Comparison of ENCODE assay signal across 1 mouse cellular context in genomic region chr11:103104469-103104868, GRCm38 (mm10).
A peak's percentile ranks its signal among the peaks of the same experiment; 100 is the strongest.
TF ChIP-seq lines count a peak whose summit lies in the region.

No protein-coding gene starts in this region.

TF ChIP-seq in MEL, 35 proteins besides CTCF, POLR2A, EP300 and RAD21 (continued from another document):
- TF ChIP-seq TCF12 (IDR thresholded peaks at IDR 0.05; ENCODE audit: low read depth, low read length) (peak; percentile 32; the same call in 1 of the 2 replicates), POLR2AphosphoS2 (IDR thresholded peaks at IDR 0.05; ENCODE audit: low read length) (no peak), GABPA (IDR thresholded peaks at IDR 0.05; ENCODE audit: low read depth, low read length) (no peak), RCOR1 (IDR thresholded peaks at IDR 0.05; ENCODE audit: low read depth, low read length) (peak; percentile 34; the same call in 1 of the 2 replicates), MAX (IDR thresholded peaks at IDR 0.05; ENCODE audit: low read length) (peak; percentile 62), MAZ (IDR thresholded peaks at IDR 0.05; ENCODE audit: low read depth, low read length) (no peak), BHLHE40 (IDR thresholded peaks at IDR 0.05; ENCODE audit: borderline replicate concordance, low read depth, low read length) (no peak), USF1 (IDR thresholded peaks at IDR 0.05; ENCODE audit: low read depth, low read length) (no peak), MYB (IDR thresholded peaks at IDR 0.05; ENCODE audit: low read depth, low read length) (no peak), ZKSCAN1 (IDR thresholded peaks at IDR 0.05; ENCODE audit: low read depth, low read length) (no peak), NELFE (IDR thresholded peaks at IDR 0.05; ENCODE audit: low read depth, low read length) (no peak), SMC3 (IDR thresholded peaks at IDR 0.05; ENCODE audit: low read depth, low read length) (no peak), MYC (IDR thresholded peaks at IDR 0.05; ENCODE audit: low read depth, low read length) (0 out of 2 replicates have a peak, but pooled peaks have one; percentile 38), GATA1 (IDR thresholded peaks at IDR 0.05; ENCODE audit: low read depth, low read length) (peak; percentile 76), ZC3H11A (IDR thresholded peaks at IDR 0.05; ENCODE audit: low read depth, low read length) (no peak), ELF1 (IDR thresholded peaks at IDR 0.05; ENCODE audit: low read depth, low read length) (no peak), UBTF (IDR thresholded peaks at IDR 0.05; ENCODE audit: borderline replicate concordance, insufficient read depth, low read depth, low read length) (no peak), ZMIZ1 (IDR thresholded peaks at IDR 0.05; ENCODE audit: low read depth, low read length) (no peak), JUND (IDR thresholded peaks at IDR 0.05; ENCODE audit: low read depth, low read length) (no peak), HCFC1 (IDR thresholded peaks at IDR 0.05; ENCODE audit: low read depth, low read length) (peak; percentile 61), E2F4 (IDR thresholded peaks at IDR 0.05; ENCODE audit: borderline replicate concordance, low read depth, low read length) (no peak), USF2 (IDR thresholded peaks at IDR 0.05; ENCODE audit: borderline replicate concordance in 1 of 2, insufficient read depth in 1 of 2, low read depth in 1 of 2, low read length in 2 of 2) (no peak), TBP (IDR thresholded peaks at IDR 0.05; ENCODE audit: low read depth, low read length) (peak; percentile 44), KAT2A (conservative IDR thresholded peaks at IDR 0.05; ENCODE audit: low read depth, low read length) (no peak), CHD2 (IDR thresholded peaks at IDR 0.05; ENCODE audit: low read length) (no peak), CHD1 (IDR thresholded peaks at IDR 0.05; ENCODE audit: low read depth, low read length) (0 out of 2 replicates have a peak, but pooled peaks have one; percentile 58), MAFK (IDR thresholded peaks at IDR 0.05; ENCODE audit: borderline replicate concordance, low read depth, low read length) (no peak), TAL1 (IDR thresholded peaks at IDR 0.05; ENCODE audit: low read length) (0 out of 2 replicates have a peak, but pooled peaks have one; percentile 7), ETS1 (IDR thresholded peaks at IDR 0.05; ENCODE audit: low read depth, low read length) (peak; percentile 57; the same call in 1 of the 2 replicates), MEF2A (IDR thresholded peaks at IDR 0.05; ENCODE audit: extremely low read depth, insufficient replicate concordance, low read depth, low read length, poor library complexity, severe bottlenecking) (no peak), MXI1 (IDR thresholded peaks at IDR 0.05; ENCODE audit: low read depth, low read length) (peak; percentile 48; the same call in 1 of the 2 replicates), ZNF384 (IDR thresholded peaks at IDR 0.05; ENCODE audit: low read depth, low read length) (no peak)
